ENCODE assay signal across 35 mouse cellular contexts in the genomic region with DNA sequence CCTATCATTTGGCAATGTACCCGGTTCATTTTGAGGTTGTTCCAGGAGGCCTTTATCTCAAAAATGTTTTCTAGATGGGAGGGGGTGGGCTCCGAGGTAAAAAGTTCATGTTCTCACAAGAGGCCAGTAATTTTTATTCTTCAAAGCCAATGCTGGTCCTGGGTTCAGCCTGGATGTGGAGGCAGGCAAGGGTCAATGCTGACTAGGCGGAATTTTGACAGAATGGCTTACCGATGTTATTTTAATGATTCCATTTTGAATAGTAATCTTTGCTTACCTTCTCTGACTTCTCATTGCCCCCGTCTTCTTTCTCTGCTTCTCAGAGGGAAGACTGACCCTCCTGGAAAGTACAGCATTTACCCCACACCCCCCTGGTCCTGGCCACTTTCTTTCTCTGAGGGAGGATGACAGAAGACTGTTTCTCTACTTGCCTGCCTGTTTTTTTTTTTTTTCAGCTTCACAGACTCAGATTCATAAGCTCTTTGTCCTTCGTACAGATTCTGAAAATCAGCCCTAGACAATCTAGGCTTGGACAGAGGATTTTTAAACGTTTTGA. TPM values are rescaled to one million over a fixed set of nuclear protein-coding genes. Genes with fewer than 3 reads are reported as not detected.
DNase-seq lines count a peak whose midpoint lies in the region; ATAC-seq and TF ChIP-seq lines count a peak whose summit lies in the region.
"Had no signal": no experiment of that assay in that cellular context is flagged by ENCODE, and none has a peak within 500 bp of the region (broad histone marks: within the 10 kb centered on the region; RNA-seq: fewer than 3 reads in every experiment).

No protein-coding gene starts in this region.

- H3K27ac ChIP-seq in heart, embryonic 13.5 days (replicated peaks), result peak overlapping the region; percentile 48
- peak overlapping the region; percentile 41; the same call in 1 of the 2 replicates for H3K27ac ChIP-seq in kidney, embryonic 15.5 days
- no peak overlapping the region for H3K27ac ChIP-seq in testis, adult 2 months (ENCODE audit: control insufficient read depth, insufficient read depth, low read depth, low read length)
- H3K27ac ChIP-seq: forebrain, embryonic 13.5 days; hindbrain, embryonic 10.5 days; hindbrain, embryonic 15.5 days; liver, embryonic 14.5 days; midbrain, embryonic 10.5 days; midbrain, embryonic 15.5 days; neural tube, embryonic 15.5 days; stomach, embryonic 15.5 days had no signal

- 0 out of 2 replicates have a peak overlapping the region, but pooled peaks have one; percentile 5 for H3K4me2 ChIP-seq in heart, embryonic 13.5 days
- no peak overlapping the region for H3K4me2 ChIP-seq in kidney, embryonic 15.5 days
- H3K4me2 ChIP-seq: stomach, embryonic 15.5 days had no signal

- TF ChIP-seq POLR2A in testis, adult 2 months (IDR thresholded peaks at IDR 0.05; ENCODE audit: control insufficient read depth, low read depth, low read length), result no peak

- 39% methylated on average over 6 of the region's 7 CpGs for WGBS in heart, embryonic 13.5 days
- 48% methylated on average over 6 of the region's 7 CpGs for WGBS in kidney, embryonic 15.5 days

- no peak for ATAC-seq in heart, embryonic 13.5 days (ENCODE audit: extremely low read depth, insufficient number of reproducible peaks, low FRiP score, low TSS enrichment)
- peak; percentile 79; the same call in 1 of the 2 replicates for ATAC-seq in kidney, embryonic 15.5 days (replicated peaks; ENCODE audit: low FRiP score)
- ATAC-seq: activated CD4-positive, CD25-positive, alpha-beta regulatory T cell, adult 4 months; inflammation-experienced regulatory T-cells, adult 6 months; midbrain, embryonic 15.5 days had no signal

- no peak for TF ChIP-seq CTCF in testis, adult 2 months (IDR thresholded peaks at IDR 0.05; ENCODE audit: control insufficient read depth, insufficient read depth, insufficient replicate concordance, low read depth, low read length)

- no peaks in the 10 kb centered on the region for H3K4me1 ChIP-seq in heart, embryonic 13.5 days
- H3K4me1 ChIP-seq in kidney, embryonic 15.5 days, result no peaks in the 10 kb centered on the region
- no peaks in the 10 kb centered on the region for H3K4me1 ChIP-seq in testis, adult 2 months (ENCODE audit: control insufficient read depth, insufficient read depth, low read length)
- H3K4me1 ChIP-seq: forebrain, embryonic 13.5 days; hindbrain, embryonic 10.5 days; hindbrain, embryonic 15.5 days; midbrain, embryonic 10.5 days; midbrain, embryonic 15.5 days; neural tube, embryonic 15.5 days; stomach, embryonic 15.5 days had no signal

- DNase-seq in heart, adult 8-10 months (ENCODE audit: low spot score), result no peak
- DNase-seq in kidney, adult 11 months, result no peak
- DNase-seq in testis, postnatal 10 days (ENCODE audit: low spot score), result no peak
- no peak for DNase-seq in adrenal gland, adult 2 months
- DNase-seq: adrenal gland, adult 8-10 months; cerebellum, adult 2 months; cerebellum, postnatal 14 days; gastrocnemius, postnatal 14 days; kidney, postnatal 10 days; layer of hippocampus, postnatal 36 days; left cerebral cortex, postnatal 4 days; liver; lung, adult 2 months; right cerebral cortex, postnatal 14 days; thymus, adult 2 months; thymus, postnatal 36 days had no signal

- no peak overlapping the region for H3K4me3 ChIP-seq in heart, embryonic 13.5 days
- H3K4me3 ChIP-seq in kidney, embryonic 15.5 days (replicated peaks), result no peak overlapping the region
- H3K4me3 ChIP-seq in testis, adult 2 months (ENCODE audit: control insufficient read depth, low read depth, low read length), result peak overlapping the region; percentile 13; the same call in 1 of the 2 replicates
- H3K4me3 ChIP-seq: forebrain, embryonic 13.5 days; hindbrain, embryonic 10.5 days; hindbrain, embryonic 15.5 days; midbrain, embryonic 10.5 days; midbrain, embryonic 15.5 days; neural tube, embryonic 15.5 days; stomach, embryonic 15.5 days had no signal

- no peak overlapping the region for H3K9ac ChIP-seq in heart, embryonic 13.5 days
- no peak overlapping the region for H3K9ac ChIP-seq in kidney, embryonic 15.5 days
- H3K9ac ChIP-seq: forebrain, embryonic 13.5 days; hindbrain, embryonic 15.5 days; liver, embryonic 14.5 days; midbrain, embryonic 15.5 days; neural tube, embryonic 15.5 days; stomach, embryonic 15.5 days had no signal

- no peaks in the 10 kb centered on the region for H3K36me3 ChIP-seq in heart, embryonic 13.5 days
- H3K36me3 ChIP-seq in kidney, embryonic 15.5 days, result no peaks in the 10 kb centered on the region
- no peaks in the 10 kb centered on the region for H3K36me3 ChIP-seq in testis, adult 2 months (ENCODE audit: control insufficient read depth, insufficient read depth, low read length)
- H3K36me3 ChIP-seq: hindbrain, embryonic 10.5 days; hindbrain, embryonic 15.5 days; midbrain, embryonic 10.5 days; midbrain, embryonic 15.5 days; neural tube, embryonic 15.5 days; stomach, embryonic 15.5 days had no signal

- H3K9me3 ChIP-seq in heart, embryonic 13.5 days, result no peaks in the 10 kb centered on the region
- H3K9me3 ChIP-seq in kidney, embryonic 15.5 days (replicated peaks), result no peaks in the 10 kb centered on the region
- H3K9me3 ChIP-seq: forebrain, embryonic 13.5 days; hindbrain, embryonic 10.5 days; hindbrain, embryonic 15.5 days; midbrain, embryonic 15.5 days; neural tube, embryonic 15.5 days; stomach, embryonic 15.5 days had no signal

- H3K27me3 ChIP-seq in heart, embryonic 13.5 days (replicated peaks), result no peaks in the 10 kb centered on the region
- no peaks in the 10 kb centered on the region for H3K27me3 ChIP-seq in kidney, embryonic 15.5 days
- no peaks in the 10 kb centered on the region for H3K27me3 ChIP-seq in testis, adult 2 months (ENCODE audit: control insufficient read depth, insufficient read depth, low read length)
- H3K27me3 ChIP-seq: forebrain, embryonic 13.5 days; hindbrain, embryonic 15.5 days; midbrain, embryonic 15.5 days; neural tube, embryonic 15.5 days; stomach, embryonic 15.5 days had no signal

RNA-seq across cellular contexts. Expression of a gene that starts 13.7 kb away (rescaled TPM):
- not detected in 2 replicates for polyA plus RNA-seq in heart, embryonic 13.5 days (2015; fragmentation: Nextera tagmentation; extraction: Ambion mirVana)
- total RNA-seq in heart, adult 8-10 months (2022), result under 1 TPM in 1 of 4 experiments, not detected in 3; 0.47 TPM
- polyA plus RNA-seq in kidney, embryonic 15.5 days (2015; fragmentation: Nextera tagmentation; extraction: Ambion mirVana), result not detected in 2 replicates
- 98.0 and 98.1 TPM in 2 replicates for polyA plus RNA-seq in testis, adult 2 months (2012; rRNA removed)
- not detected for total RNA-seq in adrenal gland, adult 2 months (2021)
- not detected in 2 replicates for polyA plus RNA-seq in adrenal gland, adult 2 months (2012; rRNA removed)
- total RNA-seq: adrenal gland, adult 8-10 months; adrenal gland, postnatal 4 days; gastrocnemius, postnatal 14 days; granulocyte monocyte progenitor cell, adult 5-6 weeks; layer of hippocampus, postnatal 36 days; left cerebral cortex, postnatal 4 days; megakaryocyte progenitor cell, adult 5-6 weeks had no signal
- polyA plus RNA-seq: activated CD4-positive, CD25-positive, alpha-beta regulatory T cell, adult 4 months; cerebellum, adult 2 months; forebrain, embryonic 13.5 days; heart, embryonic 14.5 days; hindbrain, embryonic 10.5 days; hindbrain, embryonic 15.5 days; inflammation-experienced regulatory T-cells, adult 6 months; large intestine, adult 2 months; liver, embryonic 14.5 days; lung, adult 2 months; midbrain, embryonic 10.5 days; neural tube, embryonic 15.5 days; small intestine, adult 2 months; thymus, adult 2 months had no signal

RNA-seq across cellular contexts. Expression of a gene that starts 45.9 kb away (rescaled TPM):
- 1.3 and 1.7 TPM in 2 replicates for polyA plus RNA-seq in heart, embryonic 13.5 days (2015; fragmentation: Nextera tagmentation; extraction: Ambion mirVana)
- total RNA-seq in heart, adult 8-10 months (2022), result under 1 TPM in 3 of 4 experiments, not detected in 1; 0.66 to 0.75 (median 0.72) TPM
- polyA plus RNA-seq in kidney, embryonic 15.5 days (2015; fragmentation: Nextera tagmentation; extraction: Ambion mirVana), result 1.6 and 4.0 TPM in 2 replicates
- polyA plus RNA-seq in testis, adult 2 months (2012; rRNA removed), result 10.4 and 12.9 TPM in 2 replicates
- total RNA-seq in adrenal gland, adult 2 months (2021), result 1 to 10 TPM; 1.8 to 3.2 TPM
- not detected in 2 replicates for polyA plus RNA-seq in adrenal gland, adult 2 months (2012; rRNA removed)
- total RNA-seq: granulocyte monocyte progenitor cell, adult 5-6 weeks had no signal
- polyA plus RNA-seq: inflammation-experienced regulatory T-cells, adult 6 months; small intestine, adult 2 months had no signal

Comparison
In these comparisons a context has a peak if more than half of its experiments do, and no peak if none do; other contexts are left out.
1. RNA of a gene that starts 13.7 kb away (polyA plus RNA-seq): 98.0 to 98.1 TPM in testis, adult 2 months; not detected in heart, embryonic 13.5 days, not detected in kidney, embryonic 15.5 days and not detected in adrenal gland, adult 2 months; every median in the first group is over 10 times any median in the second.